Mouse (Mus musculus): ENCODE data around the gene 4933430I17Rik. TPM values are rescaled to one million over a fixed set of nuclear protein-coding genes. Genes with fewer than 3 reads are reported as not detected.

The 4933430I17Rik gene
- polyA plus RNA-seq, 1 experiment from 2014 or later, result 0.47 TPM

- no peak overlapping the region for H3K9ac ChIP-seq
- 0 out of 2 replicates have a peak, but pooled peaks have one; percentile 31 for ATAC-seq (replicated peaks; ENCODE audit: low FRiP score)
- 0 out of 2 replicates have a peak, but pooled peaks cover 3% of the 10 kb centered on the region for H3K4me1 ChIP-seq
- H3K4me2 ChIP-seq, result no peak overlapping the region
- 0 out of 2 replicates have a peak overlapping the region, but pooled peaks have one; percentile 41 for H3K27ac ChIP-seq
- 85% methylated on average over 5 of the region's 5 CpGs for WGBS
- no peaks in the 10 kb centered on the region for H3K9me3 ChIP-seq (replicated peaks)
- H3K36me3 ChIP-seq, result peaks cover 72% of the 10 kb centered on the region
- H3K27me3 ChIP-seq, result no peaks in the 10 kb centered on the region
- H3K4me3 ChIP-seq (replicated peaks), result no peak overlapping the region
Measured at GRCm38 (mm10) chr4:62508839-62509238, 16.3 kb upstream of the 4933430I17Rik start.

GRCm38 (mm10) chr4:62509946-62510345 lies 15.2 kb upstream of the 4933430I17Rik start:
- Histone ChIP-seq H3K4me3 (replicated peaks) (no peak overlapping the region), H3K4me2 (no peak overlapping the region), H3K36me3 (peaks cover 76% of the 10 kb centered on the region), H3K27ac (no peak overlapping the region), H3K9me3 (replicated peaks) (no peaks in the 10 kb centered on the region), H3K4me1 (peaks cover 6% of the 10 kb centered on the region; the same call in 1 of the 2 replicates), H3K27me3 (no peaks in the 10 kb centered on the region), H3K9ac (no peak overlapping the region)
- no peak for ATAC-seq (replicated peaks; ENCODE audit: low FRiP score)
- 90% methylated on average over 11 of the region's 11 CpGs for WGBS

GRCm38 (mm10) chr4:62513998-62514506 lies 11.1 kb upstream of the 4933430I17Rik start:
- Histone ChIP-seq H3K4me2 (no peak overlapping the region), H3K9me3 (replicated peaks) (no peaks in the 10 kb centered on the region), H3K27me3 (no peaks in the 10 kb centered on the region), H3K4me3 (replicated peaks) (no peak overlapping the region), H3K9ac (no peak overlapping the region), H3K4me1 (peaks cover 47% of the 10 kb centered on the region), H3K27ac (no peak overlapping the region), H3K36me3 (peaks cover 51% of the 10 kb centered on the region)
- WGBS, result 60% methylated on average over 11 of the region's 11 CpGs
- ATAC-seq (replicated peaks; ENCODE audit: low FRiP score), result no peak

GRCm38 (mm10) chr4:62514995-62515394 lies 10.2 kb upstream of the 4933430I17Rik start:
- no peak overlapping the region for H3K4me2 ChIP-seq
- peaks cover 42% of the 10 kb centered on the region for H3K36me3 ChIP-seq
- ATAC-seq (replicated peaks; ENCODE audit: low FRiP score), result no peak
- peaks cover 46% of the 10 kb centered on the region for H3K4me1 ChIP-seq
- H3K27me3 ChIP-seq, result no peaks in the 10 kb centered on the region
- H3K9ac ChIP-seq, result no peak overlapping the region
- 91% methylated on average over 7 of the region's 7 CpGs for WGBS
- H3K4me3 ChIP-seq (replicated peaks), result no peak overlapping the region
- no peaks in the 10 kb centered on the region for H3K9me3 ChIP-seq (replicated peaks)
- H3K27ac ChIP-seq, result peak overlapping the region; percentile 22; the same call in 1 of the 2 replicates

- WGBS, result 65% methylated on average over 3 of the region's 3 CpGs
- peaks cover 50% of the 10 kb centered on the region for H3K4me1 ChIP-seq
- H3K4me3 ChIP-seq (replicated peaks), result no peak overlapping the region
- H3K9me3 ChIP-seq (replicated peaks), result no peaks in the 10 kb centered on the region
- H3K27ac ChIP-seq, result peak overlapping the region; percentile 78
- no peaks in the 10 kb centered on the region for H3K27me3 ChIP-seq
- no peak overlapping the region for H3K9ac ChIP-seq
- no peak overlapping the region for H3K4me2 ChIP-seq
- peaks cover 37% of the 10 kb centered on the region for H3K36me3 ChIP-seq
- ATAC-seq (replicated peaks; ENCODE audit: low FRiP score), result no peak
Measured at GRCm38 (mm10) chr4:62515490-62515889, 9.7 kb upstream of the 4933430I17Rik start.

- Histone ChIP-seq H3K4me2 (0 out of 2 replicates have a peak overlapping the region, but pooled peaks have one; percentile 5), H3K9me3 (replicated peaks) (no peaks in the 10 kb centered on the region), H3K4me3 (replicated peaks) (no peak overlapping the region), H3K27ac (peak overlapping the region; percentile 78), H3K4me1 (peaks cover 52% of the 10 kb centered on the region), H3K36me3 (peaks cover 31% of the 10 kb centered on the region), H3K27me3 (no peaks in the 10 kb centered on the region), H3K9ac (no peak overlapping the region)
- ATAC-seq (replicated peaks; ENCODE audit: low FRiP score), result no peak
- 31% methylated on average over 2 of the region's 2 CpGs for WGBS
Measured at GRCm38 (mm10) chr4:62516079-62516478, 9.1 kb upstream of the 4933430I17Rik start.

GRCm38 (mm10) chr4:62516579-62516978 lies 8.6 kb upstream of the 4933430I17Rik start:
- Histone ChIP-seq H3K4me2 (no peak overlapping the region), H3K4me3 (replicated peaks) (no peak overlapping the region), H3K27me3 (no peaks in the 10 kb centered on the region), H3K36me3 (peaks cover 27% of the 10 kb centered on the region), H3K4me1 (peaks cover 52% of the 10 kb centered on the region), H3K9ac (no peak overlapping the region), H3K9me3 (replicated peaks) (no peaks in the 10 kb centered on the region), H3K27ac (peak overlapping the region; percentile 78)
- 70% methylated on average over 1 of the region's 1 CpGs for whole genome bisulfite sequencing
- ATAC-seq (replicated peaks; ENCODE audit: low FRiP score), result no peak; the same call in 1 of the 2 replicates

- Histone ChIP-seq H3K9me3 (replicated peaks) (no peaks in the 10 kb centered on the region), H3K4me1 (peaks cover 52% of the 10 kb centered on the region), H3K9ac (no peak overlapping the region), H3K36me3 (peaks cover 27% of the 10 kb centered on the region), H3K4me3 (replicated peaks) (no peak overlapping the region), H3K27me3 (no peaks in the 10 kb centered on the region), H3K27ac (peak overlapping the region; percentile 78; the same call in 1 of the 2 replicates), H3K4me2 (no peak overlapping the region; the same call in 1 of the 2 replicates)
- ATAC-seq (replicated peaks; ENCODE audit: low FRiP score), result no peak
- WGBS, result 91% methylated on average over 8 of the region's 8 CpGs
Measured at GRCm38 (mm10) chr4:62517046-62517445, 8.1 kb upstream of the 4933430I17Rik start.

- Histone ChIP-seq H3K4me3 (replicated peaks) (peak overlapping the region; percentile 85), H3K27ac (peak overlapping the region; percentile 95), H3K27me3 (no peaks in the 10 kb centered on the region), H3K9ac (peak overlapping the region; percentile 69; the same call in 1 of the 2 replicates), H3K4me2 (peak overlapping the region; percentile 82), H3K4me1 (peaks cover 52% of the 10 kb centered on the region), H3K9me3 (replicated peaks) (no peaks in the 10 kb centered on the region), H3K36me3 (peaks cover 24% of the 10 kb centered on the region)
- no peak for ATAC-seq (replicated peaks; ENCODE audit: low FRiP score)
- 67% methylated on average over 10 of the region's 10 CpGs for WGBS
Measured at GRCm38 (mm10) chr4:62517538-62518415, 7.4 kb upstream of the 4933430I17Rik start.

- H3K4me3 ChIP-seq (replicated peaks), result peak overlapping the region; percentile 85
- H3K4me2 ChIP-seq, result peak overlapping the region; percentile 82
- peak; percentile 28; the same call in 1 of the 2 replicates for ATAC-seq (replicated peaks; ENCODE audit: low FRiP score)
- 31% methylated on average over 13 of the region's 13 CpGs for WGBS
- peaks cover 24% of the 10 kb centered on the region for H3K36me3 ChIP-seq
- H3K9ac ChIP-seq, result peak overlapping the region; percentile 69
- H3K27me3 ChIP-seq, result no peaks in the 10 kb centered on the region
- H3K4me1 ChIP-seq, result peaks cover 56% of the 10 kb centered on the region
- H3K27ac ChIP-seq, result peak overlapping the region; percentile 95
- H3K9me3 ChIP-seq (replicated peaks), result no peaks in the 10 kb centered on the region
Measured at GRCm38 (mm10) chr4:62518416-62519121, 6.6 kb upstream of the 4933430I17Rik start.

- H3K4me2 ChIP-seq, result peak overlapping the region; percentile 82
- peak overlapping the region; percentile 85 for H3K4me3 ChIP-seq (replicated peaks)
- no peaks in the 10 kb centered on the region for H3K9me3 ChIP-seq (replicated peaks)
- peak; percentile 69 for ATAC-seq (replicated peaks; ENCODE audit: low FRiP score)
- peak overlapping the region; percentile 95 for H3K27ac ChIP-seq
- peaks cover 61% of the 10 kb centered on the region for H3K4me1 ChIP-seq
- under 1% methylated on average over 26 of the region's 26 CpGs for WGBS
- peaks cover 20% of the 10 kb centered on the region for H3K36me3 ChIP-seq
- H3K9ac ChIP-seq, result peak overlapping the region; percentile 69
- no peaks in the 10 kb centered on the region for H3K27me3 ChIP-seq
Measured at GRCm38 (mm10) chr4:62519122-62519848, 5.9 kb upstream of the 4933430I17Rik start.

Data from kidney, embryonic 15.5 days (tissue).